Mouse (Mus musculus): ENCODE results near the gene Doc2b. TPM values are rescaled to one million over a fixed set of nuclear protein-coding genes. Genes with fewer than 3 reads are reported as not detected.

Doc2b gene
- polyA plus RNA-seq, 1 experiment from 2014 or later = 1.4 TPM

DNA sequence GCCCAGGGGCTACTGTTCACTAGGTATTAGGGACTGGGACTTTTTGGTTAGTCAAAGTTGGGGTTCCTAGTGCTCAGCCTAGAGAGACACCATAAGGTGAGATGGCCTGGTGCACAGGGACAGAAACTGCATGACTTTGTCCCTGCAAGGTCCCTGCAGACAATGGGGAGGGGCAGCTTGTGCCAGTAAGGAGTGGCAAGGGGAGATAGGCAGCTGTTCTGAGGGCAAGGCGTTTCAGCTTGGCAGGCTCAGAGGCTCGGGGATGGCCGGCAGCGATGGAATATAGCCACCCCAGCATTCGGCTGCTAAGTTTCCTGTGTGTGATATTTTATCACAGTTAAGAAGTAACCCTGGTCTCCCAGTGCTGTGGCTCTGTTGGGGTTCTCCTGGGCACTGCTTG, 12.1 kb downstream of the Doc2b start:
- 79% methylated on average over 5 of the region's 5 CpGs for WGBS
- H3K36me3 ChIP-seq = peaks cover 4% of the 10 kb centered on the region; the same call in 1 of the 2 replicates
- H3K4me1 ChIP-seq = 0 out of 2 replicates have a peak, but pooled peaks cover 4% of the 10 kb centered on the region
- no peak overlapping the region for H3K4me3 ChIP-seq (replicated peaks)
- H3K9me3 ChIP-seq (replicated peaks) = no peaks in the 10 kb centered on the region
- H3K27ac ChIP-seq = no peak overlapping the region
- H3K4me2 ChIP-seq = no peak overlapping the region
- ATAC-seq (replicated peaks; ENCODE audit: low FRiP score) = no peak
- no peak overlapping the region for H3K9ac ChIP-seq
- H3K27me3 ChIP-seq = no peaks in the 10 kb centered on the region; the same call in 1 of the 2 replicates

DNA sequence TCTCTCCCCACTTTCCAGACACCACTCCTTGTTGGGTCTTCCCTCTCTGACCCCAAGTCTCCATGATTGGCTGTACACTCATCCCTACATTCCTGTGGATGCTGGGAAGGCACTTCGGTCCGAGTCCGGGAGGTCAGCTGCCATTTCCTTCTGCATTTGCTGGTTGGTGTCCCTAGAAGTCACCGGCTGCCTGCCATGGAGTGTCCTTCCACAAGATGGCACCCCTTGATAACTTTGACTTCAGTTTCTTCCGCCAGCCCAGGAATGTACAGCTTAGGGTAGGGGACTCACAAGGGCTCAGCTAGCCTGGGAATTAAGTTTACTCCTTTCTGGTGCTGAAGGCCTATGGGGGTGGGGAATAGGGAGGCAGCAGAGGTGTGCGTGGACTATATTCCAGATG, 13.9 kb downstream of the Doc2b start:
- no peaks in the 10 kb centered on the region; the same call in 1 of the 2 replicates for H3K27me3 ChIP-seq
- H3K4me1 ChIP-seq = 0 out of 2 replicates have a peak, but pooled peaks cover 4% of the 10 kb centered on the region
- H3K27ac ChIP-seq = no peak overlapping the region
- ATAC-seq (replicated peaks; ENCODE audit: low FRiP score) = peak; percentile 76
- 15% methylated on average over 6 of the region's 6 CpGs for WGBS
- no peaks in the 10 kb centered on the region for H3K9me3 ChIP-seq (replicated peaks)
- peaks cover 4% of the 10 kb centered on the region; the same call in 1 of the 2 replicates for H3K36me3 ChIP-seq
- H3K4me2 ChIP-seq = no peak overlapping the region
- H3K9ac ChIP-seq = no peak overlapping the region
- H3K4me3 ChIP-seq (replicated peaks) = no peak overlapping the region

DNA sequence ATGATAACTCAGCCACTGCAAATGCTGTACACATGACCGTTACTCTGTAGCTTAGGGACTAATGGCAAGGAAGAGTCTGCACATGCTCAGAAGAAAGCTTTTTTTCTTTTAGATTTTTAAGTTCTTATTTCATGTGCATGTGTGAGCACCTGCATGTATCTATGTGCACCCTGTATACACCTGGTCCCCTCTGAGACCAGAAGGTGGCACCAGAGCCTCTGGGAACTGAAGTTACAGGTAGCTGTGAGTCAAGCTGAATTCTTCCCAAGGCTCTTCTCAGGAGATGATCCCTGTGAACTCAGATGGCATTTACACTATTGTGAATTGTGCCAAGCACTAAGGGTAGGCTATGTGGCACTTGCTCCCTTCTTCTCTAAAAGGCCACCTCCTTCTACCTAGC, 19.9 kb downstream of the Doc2b start:
- Histone ChIP-seq H3K4me3 (replicated peaks) (no peak overlapping the region), H3K36me3 (peaks cover 9% of the 10 kb centered on the region; the same call in 1 of the 2 replicates), H3K27me3 (no peaks in the 10 kb centered on the region), H3K4me1 (no peaks in the 10 kb centered on the region), H3K27ac (no peak overlapping the region), H3K4me2 (no peak overlapping the region), H3K9ac (no peak overlapping the region), H3K9me3 (replicated peaks) (no peaks in the 10 kb centered on the region)
- 92% methylated on average over 1 of the region's 1 CpGs for WGBS
- ATAC-seq (replicated peaks; ENCODE audit: low FRiP score) = no peak

DNA sequence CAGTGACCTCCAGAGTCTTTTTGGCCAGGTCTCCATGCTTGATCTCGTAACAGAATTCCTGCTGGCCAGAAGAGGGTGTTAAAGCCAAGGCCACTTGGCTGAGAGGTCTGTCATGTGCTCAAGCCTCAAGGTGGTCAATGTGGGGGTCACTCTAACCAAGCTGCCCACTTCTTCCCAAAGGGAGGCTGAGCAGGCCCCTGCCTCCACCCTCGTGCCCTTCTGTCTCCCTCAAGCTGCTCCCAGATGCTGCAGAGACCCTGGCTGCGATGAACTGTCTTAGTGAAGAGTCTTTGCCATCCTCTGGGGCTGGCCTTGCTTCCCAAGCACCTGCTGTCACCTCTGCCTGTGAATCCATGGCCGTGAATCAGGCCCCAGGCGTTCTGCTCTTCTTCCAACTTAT, 23.3 kb downstream of the Doc2b start:
- Histone ChIP-seq H3K36me3 (peaks cover 7% of the 10 kb centered on the region), H3K4me2 (no peak overlapping the region), H3K4me1 (peaks cover 17% of the 10 kb centered on the region), H3K27me3 (no peaks in the 10 kb centered on the region), H3K9me3 (replicated peaks) (no peaks in the 10 kb centered on the region), H3K27ac (no peak overlapping the region), H3K4me3 (replicated peaks) (no peak overlapping the region), H3K9ac (no peak overlapping the region)
- 81% methylated on average over 5 of the region's 5 CpGs for WGBS
- no peak for ATAC-seq (replicated peaks; ENCODE audit: low FRiP score)

DNA sequence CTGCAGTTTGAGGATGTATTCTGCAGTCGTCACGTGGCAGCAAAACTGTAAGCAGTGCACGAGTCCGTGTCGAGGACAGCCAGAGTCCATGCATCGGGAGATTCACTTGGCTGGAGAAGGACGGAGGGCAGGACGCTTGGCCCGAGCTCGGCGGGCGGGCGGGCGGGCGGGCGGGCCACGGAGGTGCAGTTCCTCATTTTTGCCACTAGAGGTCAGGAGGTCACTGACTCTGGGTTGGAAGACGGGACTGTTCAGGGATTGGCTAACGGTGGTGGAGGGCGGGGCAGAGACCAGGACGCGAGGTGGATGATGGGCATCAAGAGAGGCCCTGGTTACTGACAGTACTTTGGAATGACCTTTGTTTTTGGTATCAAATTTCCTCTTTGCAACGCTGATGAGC, 26.6 kb downstream of the Doc2b start:
- peak; percentile 91 for ATAC-seq (replicated peaks; ENCODE audit: low FRiP score)
- under 1% methylated on average over 23 of the region's 23 CpGs for WGBS
- peak overlapping the region; percentile 53 for H3K4me2 ChIP-seq
- no peaks in the 10 kb centered on the region for H3K9me3 ChIP-seq (replicated peaks)
- peak overlapping the region; percentile 75 for H3K27ac ChIP-seq
- no peak overlapping the region for H3K9ac ChIP-seq
- 0 out of 2 replicates have a peak overlapping the region, but pooled peaks have one; percentile 5 for H3K4me3 ChIP-seq (replicated peaks)
- H3K4me1 ChIP-seq = peaks cover 17% of the 10 kb centered on the region
- peaks cover 37% of the 10 kb centered on the region for H3K36me3 ChIP-seq
- no peaks in the 10 kb centered on the region for H3K27me3 ChIP-seq

DNA sequence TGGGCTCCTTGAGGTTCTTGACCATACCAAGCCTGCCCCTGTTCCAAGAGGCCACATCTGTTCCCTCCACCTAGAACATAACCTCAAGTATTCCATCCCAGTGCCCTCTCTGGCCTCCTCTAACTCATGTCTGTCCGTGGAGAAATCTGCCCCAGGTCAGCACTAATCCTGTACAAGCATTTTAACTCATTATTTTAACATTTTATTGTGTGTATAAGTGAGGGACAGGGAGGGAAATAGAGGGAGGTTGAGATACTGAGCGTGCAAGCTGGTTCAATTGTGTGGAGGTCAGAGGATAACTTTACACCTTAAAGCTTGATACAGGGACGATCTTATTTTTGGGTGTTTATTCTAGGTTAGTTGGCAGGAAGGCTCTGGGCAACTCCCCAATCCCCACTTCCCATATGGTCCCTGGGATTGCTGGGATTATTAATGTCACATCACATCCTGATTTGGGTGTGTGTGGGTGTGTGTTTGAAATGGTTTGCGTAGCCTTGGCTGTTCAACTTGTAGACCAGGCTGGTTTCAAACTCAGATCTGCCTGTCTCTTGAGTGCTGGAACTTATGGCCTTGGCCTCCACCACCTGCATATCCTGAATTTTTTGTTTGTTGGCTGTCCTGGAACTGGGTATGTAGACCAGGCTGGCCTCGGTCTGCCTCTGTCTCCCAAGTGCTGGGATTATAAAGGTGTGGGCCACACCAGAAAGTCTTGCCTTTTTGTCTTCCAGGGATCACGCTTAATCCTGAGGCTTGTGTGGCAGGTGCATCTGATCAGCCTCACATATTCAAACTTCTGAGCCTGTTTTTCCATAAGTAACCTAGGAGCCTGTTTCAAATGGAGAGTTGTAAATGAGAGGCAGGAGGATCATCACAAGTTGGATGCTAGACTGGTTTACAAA, 27.5 kb downstream of the Doc2b start:
- peaks cover 45% of the 10 kb centered on the region for H3K36me3 ChIP-seq
- no peak overlapping the region for H3K9ac ChIP-seq
- peak overlapping the region; percentile 75 for H3K27ac ChIP-seq
- H3K4me1 ChIP-seq = peaks cover 17% of the 10 kb centered on the region
- 42% methylated on average over 6 of the region's 6 CpGs for WGBS
- H3K4me3 ChIP-seq (replicated peaks) = no peak overlapping the region
- H3K9me3 ChIP-seq (replicated peaks) = no peaks in the 10 kb centered on the region
- no peak for ATAC-seq (replicated peaks; ENCODE audit: low FRiP score)
- H3K27me3 ChIP-seq = no peaks in the 10 kb centered on the region
- peak overlapping the region; percentile 53 for H3K4me2 ChIP-seq

DNA sequence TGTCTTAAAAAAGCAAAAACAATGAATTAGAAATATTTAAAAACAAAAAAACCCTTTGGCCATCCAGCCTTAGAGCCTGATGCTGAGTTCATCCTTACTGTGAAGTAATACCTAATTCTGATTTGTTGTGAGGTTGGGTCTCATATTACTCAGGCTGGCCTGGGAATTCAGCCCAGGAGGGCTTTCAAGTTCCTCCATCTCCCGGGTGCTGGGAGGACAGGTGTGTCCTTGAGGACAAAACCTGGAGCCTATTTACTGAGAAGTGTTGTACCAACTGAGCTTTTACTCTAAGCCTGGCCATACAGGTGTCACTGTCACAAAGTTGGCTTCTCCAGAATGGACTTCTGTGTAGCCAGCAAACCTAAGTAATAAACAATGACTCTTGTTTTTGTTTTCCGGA, 28.8 kb downstream of the Doc2b start:
- no peak overlapping the region for H3K4me2 ChIP-seq
- H3K4me1 ChIP-seq = peaks cover 19% of the 10 kb centered on the region
- no peak for ATAC-seq (replicated peaks; ENCODE audit: low FRiP score)
- 0 out of 2 replicates have a peak overlapping the region, but pooled peaks have one; percentile 28 for H3K27ac ChIP-seq
- H3K27me3 ChIP-seq = no peaks in the 10 kb centered on the region
- peaks cover 58% of the 10 kb centered on the region for H3K36me3 ChIP-seq
- no peak overlapping the region for H3K4me3 ChIP-seq (replicated peaks)
- 67% methylated on average over 2 of the region's 2 CpGs for WGBS
- no peak overlapping the region for H3K9ac ChIP-seq
- no peaks in the 10 kb centered on the region for H3K9me3 ChIP-seq (replicated peaks)

DNA sequence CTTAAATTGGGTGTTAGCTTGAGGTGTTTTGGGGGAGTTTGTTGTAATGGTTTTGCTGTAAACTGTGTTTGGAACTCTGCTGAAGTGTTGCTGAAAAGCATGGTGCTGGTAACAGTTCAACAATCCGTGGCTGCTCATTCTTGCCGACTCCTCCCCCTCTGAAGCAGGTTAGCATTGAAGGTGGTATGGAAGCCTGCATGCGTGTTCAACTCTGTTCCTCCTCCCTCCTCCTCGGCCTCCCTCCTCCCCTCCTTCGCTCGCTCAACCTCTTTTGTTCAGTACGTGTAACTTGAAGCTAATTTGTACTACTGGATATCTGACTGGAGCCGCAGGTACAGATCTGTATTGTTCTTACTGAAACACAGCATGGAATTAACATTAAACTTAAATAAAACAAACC, 30.7 kb downstream of the Doc2b start:
- no peak overlapping the region for H3K4me2 ChIP-seq
- H3K36me3 ChIP-seq = peaks cover 75% of the 10 kb centered on the region
- H3K4me1 ChIP-seq = peaks cover 19% of the 10 kb centered on the region
- H3K4me3 ChIP-seq (replicated peaks) = no peak overlapping the region
- no peak overlapping the region for H3K27ac ChIP-seq
- H3K9ac ChIP-seq = no peak overlapping the region
- ATAC-seq (replicated peaks; ENCODE audit: low FRiP score) = no peak
- no peaks in the 10 kb centered on the region for H3K9me3 ChIP-seq (replicated peaks)
- H3K27me3 ChIP-seq = no peaks in the 10 kb centered on the region
- 78% methylated on average over 8 of the region's 8 CpGs for WGBS

DNA sequence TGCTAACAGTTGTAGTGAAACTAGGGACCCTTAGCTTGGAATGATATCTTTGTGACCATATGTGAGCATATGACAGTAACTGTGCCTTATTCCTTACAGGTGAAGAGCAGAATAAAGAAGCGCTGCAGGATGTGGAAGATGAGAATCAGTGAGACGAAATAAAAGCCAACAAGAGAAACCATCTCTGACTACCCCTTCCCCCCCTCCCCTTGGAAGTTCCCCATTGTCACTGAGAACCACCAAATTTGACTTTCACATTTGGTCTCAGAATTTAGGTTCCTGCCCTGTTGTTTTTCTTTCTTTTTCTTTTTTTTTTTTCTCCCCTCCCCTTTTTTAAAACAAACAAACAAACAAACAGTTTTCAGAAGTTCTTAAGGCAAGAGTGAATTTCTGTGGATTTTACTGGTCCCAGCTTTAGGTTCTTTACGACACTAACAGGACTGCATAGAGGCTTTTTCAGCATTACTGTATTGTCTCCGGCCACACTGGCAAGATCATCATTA, 31.3 kb downstream of the Doc2b start:
- 84% methylated on average over 4 of the region's 4 CpGs for WGBS
- no peak for ATAC-seq (replicated peaks; ENCODE audit: low FRiP score)
- Histone ChIP-seq H3K4me1 (peaks cover 17% of the 10 kb centered on the region), H3K4me3 (replicated peaks) (no peak overlapping the region), H3K36me3 (peaks cover 81% of the 10 kb centered on the region), H3K9ac (no peak overlapping the region), H3K9me3 (replicated peaks) (no peaks in the 10 kb centered on the region), H3K27ac (no peak overlapping the region), H3K27me3 (no peaks in the 10 kb centered on the region), H3K4me2 (no peak overlapping the region)

DNA sequence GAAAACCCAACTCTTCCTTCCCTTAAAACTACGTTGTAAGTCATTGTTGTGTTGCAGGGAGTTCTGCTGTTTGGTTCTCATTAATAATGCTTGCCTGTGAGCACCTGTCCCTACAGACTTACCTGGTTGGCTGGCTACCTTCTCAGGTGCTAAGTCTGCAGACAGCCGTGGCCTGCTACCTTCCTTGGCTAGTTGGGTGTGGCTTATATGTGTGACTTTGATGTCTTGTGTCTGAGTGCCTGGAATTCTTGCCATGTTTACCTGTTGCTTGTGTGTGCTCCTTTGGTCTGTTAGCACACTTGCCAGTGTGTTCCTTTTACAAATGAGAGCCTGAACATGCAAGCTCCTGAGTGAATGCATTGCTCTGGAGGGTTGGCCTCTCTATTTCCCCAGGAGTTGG, 33.1 kb downstream of the Doc2b start:
- H3K9me3 ChIP-seq (replicated peaks) = no peaks in the 10 kb centered on the region
- H3K4me1 ChIP-seq = 0 out of 2 replicates have a peak, but pooled peaks cover 2% of the 10 kb centered on the region
- no peak overlapping the region for H3K27ac ChIP-seq
- no peak overlapping the region for H3K4me3 ChIP-seq (replicated peaks)
- peaks cover 97% of the 10 kb centered on the region for H3K36me3 ChIP-seq
- H3K27me3 ChIP-seq = no peaks in the 10 kb centered on the region
- no peak overlapping the region for H3K9ac ChIP-seq
- H3K4me2 ChIP-seq = no peak overlapping the region
- 79% methylated on average over 2 of the region's 2 CpGs for WGBS
- ATAC-seq (replicated peaks; ENCODE audit: low FRiP score) = no peak

DNA sequence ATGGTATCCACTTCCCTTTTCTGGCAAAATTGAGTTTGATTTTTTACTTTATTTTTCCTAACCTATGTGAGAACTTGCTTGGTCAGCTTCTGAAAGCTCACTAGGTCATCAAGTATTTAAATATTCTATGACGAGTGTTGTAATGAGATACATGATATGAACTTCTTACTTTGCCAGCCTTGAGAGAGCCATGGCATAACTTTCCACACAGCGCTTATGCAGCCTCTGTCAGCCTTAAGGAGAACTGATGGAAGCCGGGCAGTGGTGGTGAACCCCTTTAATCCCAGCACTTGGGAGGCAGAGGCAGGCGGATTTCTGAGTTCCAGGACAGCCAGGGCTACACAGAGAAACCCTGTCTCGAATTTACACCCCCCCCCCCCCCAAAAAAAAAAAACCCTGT, 35.1 kb downstream of the Doc2b start:
- no peak overlapping the region for H3K27ac ChIP-seq
- H3K9ac ChIP-seq = no peak overlapping the region
- no peak for ATAC-seq (replicated peaks; ENCODE audit: low FRiP score)
- no peaks in the 10 kb centered on the region for H3K27me3 ChIP-seq
- H3K36me3 ChIP-seq = peaks cover 95% of the 10 kb centered on the region
- no peak overlapping the region for H3K4me3 ChIP-seq (replicated peaks)
- no peaks in the 10 kb centered on the region for H3K9me3 ChIP-seq (replicated peaks)
- H3K4me2 ChIP-seq = no peak overlapping the region
- 0 out of 2 replicates have a peak, but pooled peaks cover 2% of the 10 kb centered on the region for H3K4me1 ChIP-seq
- 90% methylated on average over 5 of the region's 5 CpGs for WGBS

DNA sequence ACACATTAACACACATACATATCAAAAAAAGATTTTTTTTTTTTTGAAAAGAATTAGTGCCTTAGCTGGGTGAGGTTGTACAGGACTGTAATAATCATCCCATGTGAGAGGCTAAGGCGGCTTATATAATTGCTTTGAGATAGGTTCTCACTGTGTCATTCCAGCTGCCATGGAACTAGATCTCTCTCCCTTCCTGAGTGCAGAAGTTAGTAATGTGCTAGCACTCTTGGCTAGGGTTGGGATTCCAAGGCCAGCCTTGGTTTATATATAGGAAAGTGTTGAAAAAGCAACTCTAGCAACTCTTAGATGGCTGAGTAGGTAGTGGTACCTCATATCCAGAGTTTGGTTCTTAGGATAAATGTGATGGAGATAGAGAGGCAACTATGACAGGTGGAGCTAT, 37.3 kb downstream of the Doc2b start:
- Histone ChIP-seq H3K36me3 (peaks cover 91% of the 10 kb centered on the region), H3K27me3 (no peaks in the 10 kb centered on the region), H3K4me2 (no peak overlapping the region), H3K9me3 (replicated peaks) (no peaks in the 10 kb centered on the region), H3K9ac (no peak overlapping the region), H3K4me1 (0 out of 2 replicates have a peak, but pooled peaks cover 2% of the 10 kb centered on the region), H3K27ac (no peak overlapping the region), H3K4me3 (replicated peaks) (no peak overlapping the region)
- 93% methylated on average over 1 of the region's 1 CpGs for WGBS
- no peak for ATAC-seq (replicated peaks; ENCODE audit: low FRiP score)
